Mouse (Mus musculus) left cerebral cortex, adult 2 months (tissue): Measurements from ENCODE around the gene Sdk1. TPM values are rescaled to one million over a fixed set of nuclear protein-coding genes. Genes with fewer than 3 reads are reported as not detected.
A peak's percentile ranks its signal among the peaks of the same experiment; 100 is the strongest.

Experiments used
- DNase-seq, 2 experiments: peaks; one replicate each; pipeline ENCODE4 v3.0.0; 2021 to 2022; ENCODE audit warnings: low spot score in 2 of 2, mixed read lengths in 1 of 2; ENCODE audit errors: extremely low spot score in 1 of 2
- H3K27ac ChIP-seq: fragments of 200-600 bp; 2 replicates; pipeline ENCODE4 v1.8.1; 2022
- H3K4me3 ChIP-seq: fragments of 200-600 bp; 2 replicates; pipeline ENCODE4 v1.8.1; 2022
- CTCF ChIP-seq: fragments of 200-600 bp; IDR thresholded peaks from 2 replicates; pipeline ENCODE4 v1.8.1; 2022; ENCODE audit warnings: antibody characterized with exemption, mild to moderate bottlenecking, moderate library complexity
- intact Hi-C: fragments of 180-260 bp; cut with DNase I; formaldehyde crosslinking; loops from one replicate; pipeline ENCODE4 v1.15.1; 2025
- long read RNA-seq, 2 experiments: library from polyadenylated mRNA; stranded (forward); transcript quantifications; one replicate each; pipeline ENCODE4 v2.0.0; 2021; ENCODE audit warnings: borderline mapping rate in 2 of 2
- total RNA-seq, 2 experiments: library from RNA; stranded (reverse); gene quantifications; 2 replicates each; pipeline ENCODE4 v1.2.3; 2021

The Sdk1 gene
- 1 to 10 TPM; 9.4 to 9.9 TPM for total RNA-seq
- long read RNA-seq, experiment 1, partial matches to known transcripts: 4 of 5 reads
- long read RNA-seq, experiment 1, other reads (novel, unspliced or antisense): 1 of 5 reads
- long read RNA-seq, experiment 2, partial matches to known transcripts: 3 of 6 reads
- long read RNA-seq, experiment 2, other reads (novel, unspliced or antisense): 3 of 6 reads

DNA sequence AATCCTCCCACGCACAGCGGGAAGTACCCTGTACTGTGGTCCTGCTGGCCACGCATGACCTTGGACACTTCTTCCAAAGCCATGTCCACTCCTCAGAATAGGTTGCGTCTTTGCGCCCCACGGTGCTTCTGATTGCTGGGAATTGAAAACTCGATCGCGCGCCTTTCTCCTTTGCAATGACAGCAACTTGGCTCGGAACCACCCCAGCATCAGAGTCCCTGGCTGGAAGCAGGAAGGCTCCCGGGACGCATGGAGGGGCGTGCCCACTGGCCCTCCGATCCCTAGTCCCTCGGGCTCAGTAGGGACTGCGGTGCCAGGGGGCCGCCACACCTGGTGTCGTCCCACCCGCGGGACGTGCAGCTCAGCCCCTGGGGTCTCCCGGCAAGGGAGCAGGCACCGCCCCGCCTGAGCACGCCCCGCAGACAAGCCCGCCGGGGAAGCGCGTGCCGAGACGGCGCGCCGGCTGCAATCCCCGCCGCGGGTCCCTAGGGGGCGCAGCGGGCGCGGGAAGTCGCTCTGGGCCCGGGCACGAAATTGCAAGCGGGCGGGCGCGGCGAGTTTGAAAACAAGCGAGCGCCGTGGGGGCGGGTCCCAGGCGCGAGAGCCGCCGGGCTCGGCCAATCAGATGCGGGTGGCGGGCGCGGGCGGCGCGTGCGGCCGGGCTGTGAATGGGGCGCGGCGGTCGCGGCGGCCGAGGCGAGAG, at the start of gene Sdk1:
Gene Sdk1 (plus strand): TSS at position 650 of the 703 bp plus-strand sequence.
- DNase-seq: peak; percentile 93 to 94
- H3K4me3 ChIP-seq: peak within 1 kb of the TSS; percentile 59
- peak; percentile 87 for TF ChIP-seq CTCF
- no peak within 1 kb of the TSS for H3K27ac ChIP-seq
- intact Hi-C loops: loop anchor here (2.0 kb wide), 2 partner anchors 124 to 1078 kb away; no protein-coding TSS in a partner anchor

DNA sequence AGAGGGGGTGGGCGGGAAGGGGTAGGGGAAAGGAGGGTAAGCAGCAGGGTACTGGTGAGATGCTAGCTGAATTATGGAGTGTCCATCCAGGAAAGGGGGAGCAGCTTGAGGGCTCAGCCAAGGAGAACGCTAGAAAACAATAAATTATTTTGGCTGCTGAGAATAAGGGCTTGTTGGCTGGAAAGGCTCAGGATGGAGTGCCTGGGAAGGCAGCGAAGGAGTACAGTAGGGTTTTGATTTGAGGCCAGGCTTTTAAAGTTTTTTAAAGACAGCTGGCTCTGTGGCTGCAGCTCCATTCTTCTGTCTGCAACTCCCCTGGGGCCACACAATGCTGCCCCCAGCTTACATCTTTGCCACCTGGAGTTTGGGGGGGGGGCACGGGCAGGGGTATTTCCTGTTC, 44.0 kb upstream of the Sdk1 start:
- no peak for TF ChIP-seq CTCF
- intact Hi-C loops: no loop called here

DNA sequence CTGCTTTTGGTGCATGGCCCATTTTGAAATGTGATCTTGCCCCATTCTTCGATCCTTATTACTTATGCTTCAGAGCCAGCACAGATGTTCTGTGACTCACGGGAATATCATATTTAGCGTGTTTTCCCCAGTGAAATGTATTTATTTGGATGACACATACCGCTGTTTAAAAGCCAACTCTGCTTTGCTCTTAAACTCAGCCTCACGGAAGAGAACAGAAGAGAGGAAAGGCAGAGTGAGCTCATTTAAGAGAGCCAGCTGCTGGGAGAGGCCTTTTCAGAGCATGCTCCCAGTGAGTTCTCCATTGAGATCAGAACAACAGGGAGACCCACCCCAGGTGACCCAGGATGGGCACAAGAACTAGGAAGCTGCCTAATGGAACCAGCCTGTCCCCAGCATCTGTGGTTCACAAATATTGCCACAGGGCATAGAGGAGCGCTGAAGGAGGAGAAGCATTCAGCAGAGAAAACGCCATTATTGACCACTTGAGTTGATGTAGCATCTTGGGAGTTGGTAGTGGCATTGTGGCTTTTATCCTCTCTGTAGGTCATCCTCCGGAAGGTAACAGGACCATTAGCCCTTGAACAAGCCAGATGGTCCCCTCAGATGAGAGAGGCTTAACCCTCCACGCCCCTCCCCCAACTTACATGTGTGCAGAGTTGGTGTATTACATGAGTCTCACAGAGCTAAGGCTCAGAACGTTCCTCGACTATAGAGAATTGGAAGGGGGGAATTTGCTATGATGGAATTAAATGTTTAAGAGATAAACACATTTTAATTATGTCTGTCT, 38.8 kb upstream of the Sdk1 start:
- intact Hi-C loops: no loop called here
- Histone ChIP-seq H3K4me3 (no peak overlapping the region), H3K27ac (no peak overlapping the region)
- TF ChIP-seq CTCF: no peak
- DNase-seq: no peak

More for the DNA sequence above, 44.0 kb upstream of the Sdk1 start:
- no peak overlapping the region for H3K4me3 ChIP-seq
- no peak for DNase-seq
- no peak overlapping the region for H3K27ac ChIP-seq

DNA sequence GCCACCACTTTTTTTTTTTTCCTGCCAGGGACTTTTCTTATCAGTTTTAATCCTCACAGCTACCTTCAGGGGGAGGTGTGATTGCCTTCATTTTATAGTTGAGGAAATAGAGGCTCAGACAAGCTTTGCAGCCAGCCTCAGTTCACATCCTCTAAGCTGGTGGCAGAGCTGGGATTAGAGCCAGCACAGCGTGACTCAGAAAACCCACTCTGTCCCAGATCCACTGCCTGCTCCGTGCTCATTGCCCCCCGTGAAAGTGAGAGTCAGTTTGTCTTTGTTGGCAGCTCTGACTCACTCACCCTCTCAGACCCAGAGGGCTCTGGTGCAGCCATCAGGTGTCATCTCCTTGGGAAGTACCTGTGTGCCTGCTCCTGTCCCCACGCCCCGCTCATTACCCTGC, 34.2 kb upstream of the Sdk1 start:
- peak; percentile 38 to 63 for DNase-seq
- no peak; the same call in 1 of the 2 replicates for TF ChIP-seq CTCF
- Histone ChIP-seq H3K27ac (no peak overlapping the region), H3K4me3 (no peak overlapping the region)
- intact Hi-C loops: loop anchor here (1.0 kb wide), 1 partner anchor 91 kb away; no protein-coding TSS in a partner anchor

DNA sequence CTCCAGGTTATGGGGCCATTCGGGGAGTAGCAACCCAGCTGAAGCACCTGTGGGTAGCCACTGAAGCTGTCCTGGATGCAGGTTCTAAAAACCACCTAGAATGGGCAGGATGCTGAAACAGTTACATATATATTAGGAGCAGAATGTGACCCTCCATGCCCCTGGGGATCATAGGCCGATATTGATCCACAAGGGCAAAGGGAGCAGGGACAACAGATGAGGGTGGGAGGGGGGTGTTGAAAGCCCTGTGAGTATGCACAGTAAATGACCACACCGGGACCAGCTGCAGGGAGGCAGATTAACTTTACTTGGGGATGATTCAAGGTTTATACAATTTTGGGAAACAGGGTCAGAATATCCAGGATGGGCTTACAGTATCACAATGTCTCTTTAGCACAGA, 16.0 kb upstream of the Sdk1 start:
- Histone ChIP-seq H3K4me3 (no peak overlapping the region), H3K27ac (no peak overlapping the region)
- DNase-seq: no peak
- no peak for TF ChIP-seq CTCF
- intact Hi-C loops: no loop called here

DNA sequence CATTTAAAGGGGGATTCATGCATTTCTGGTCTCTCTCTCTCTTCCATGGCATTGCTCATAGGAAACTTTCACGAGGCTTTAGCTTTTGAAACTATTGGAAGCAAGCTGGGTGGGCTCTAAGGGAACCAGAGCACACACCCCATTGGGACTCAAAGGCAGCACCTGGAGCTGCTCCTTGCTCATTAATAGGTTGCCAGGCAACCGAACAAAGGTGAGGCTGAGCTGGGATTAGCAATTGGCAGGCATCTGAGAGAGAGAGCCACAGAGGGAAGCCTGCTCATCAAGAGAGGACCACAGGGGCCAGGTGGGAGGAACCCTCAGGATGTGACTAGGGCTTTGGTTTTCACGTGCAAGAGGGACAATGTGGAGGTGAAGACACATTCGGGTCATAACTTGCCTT, 7.0 kb upstream of the Sdk1 start:
- Histone ChIP-seq H3K27ac (no peak overlapping the region), H3K4me3 (no peak overlapping the region)
- DNase-seq: no peak
- no peak for TF ChIP-seq CTCF
- intact Hi-C loops: no loop called here

DNA sequence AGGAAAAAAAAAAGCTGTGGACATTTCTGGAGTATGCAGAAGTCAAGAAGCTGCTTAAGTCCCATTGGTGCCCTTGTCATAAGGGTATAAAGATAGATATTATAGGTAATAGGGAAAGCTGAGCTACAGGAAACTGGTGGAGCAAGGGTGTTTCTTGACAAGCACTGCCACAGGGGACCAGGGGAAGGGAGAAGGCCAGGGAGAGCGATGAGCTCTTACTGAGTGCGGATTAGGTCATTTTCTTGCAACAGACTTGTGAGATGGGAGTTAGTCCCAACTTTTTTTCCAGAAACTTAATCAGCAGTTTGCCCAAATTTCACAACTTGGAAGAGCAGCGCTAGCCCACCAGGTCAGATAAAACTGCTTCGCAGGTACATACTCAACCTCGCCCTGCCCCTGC, 1.9 kb upstream of the Sdk1 start:
- no peak overlapping the region for H3K27ac ChIP-seq
- TF ChIP-seq CTCF: no peak
- no peak for DNase-seq
- intact Hi-C loops: no loop called here
- no peak overlapping the region for H3K4me3 ChIP-seq

DNA sequence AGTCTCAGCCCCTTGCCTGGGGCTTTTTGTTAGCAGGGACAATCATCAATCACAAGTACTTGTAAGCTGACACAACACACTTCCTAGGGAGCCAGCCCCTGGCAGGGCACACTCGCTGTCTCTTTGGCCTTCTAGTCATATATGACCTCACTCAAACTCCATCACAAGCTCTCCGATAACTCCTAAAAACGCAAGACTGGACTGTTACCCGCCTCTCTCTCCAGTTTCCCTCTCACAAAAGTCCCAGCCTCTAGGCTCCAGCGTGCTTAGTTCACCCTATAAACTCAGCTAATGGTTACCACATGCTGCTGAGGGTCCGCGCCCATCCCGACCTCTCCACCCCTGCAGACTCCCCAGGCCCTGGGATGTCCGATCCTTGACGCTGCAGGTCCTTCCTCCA, 849 bp upstream of the Sdk1 start:
- intact Hi-C loops: loop anchor here (2.0 kb wide), 2 partner anchors 124 to 1078 kb away; no protein-coding TSS in a partner anchor
- peak overlapping the region; percentile 54 for H3K4me3 ChIP-seq
- no peak overlapping the region for H3K27ac ChIP-seq
- DNase-seq: no peak
- no peak for TF ChIP-seq CTCF

DNA sequence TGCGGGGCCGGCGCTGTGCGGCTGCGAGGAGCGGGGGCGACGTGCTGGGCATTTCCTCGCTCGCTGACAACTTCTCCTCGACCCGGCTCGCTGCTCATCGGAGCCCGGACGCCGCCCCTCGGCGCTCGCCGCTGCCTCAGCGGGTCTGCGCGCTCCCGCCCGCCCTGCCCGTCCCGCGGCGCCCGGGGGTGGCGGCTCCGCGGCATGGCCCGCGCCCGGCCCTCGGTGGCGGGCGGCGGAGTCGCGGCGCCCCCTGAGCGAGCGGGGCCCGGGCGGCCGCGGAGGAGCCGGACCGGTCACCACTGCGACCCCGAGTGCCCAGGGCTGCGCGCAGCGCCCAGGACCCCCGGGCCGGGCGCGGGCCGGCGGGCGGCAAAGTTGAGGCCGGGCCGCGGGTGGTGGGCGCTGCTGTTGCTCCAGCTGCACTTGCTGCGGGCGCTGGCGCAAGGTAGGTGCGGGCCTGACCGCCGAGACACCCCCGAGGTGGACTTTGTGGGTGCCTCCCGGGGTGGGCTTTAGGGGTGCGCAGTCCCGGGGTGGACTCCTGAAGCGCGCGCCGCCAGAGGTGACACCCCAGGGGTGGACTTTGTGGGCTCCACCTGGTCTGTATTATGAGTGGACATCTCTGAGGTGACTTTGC, 475 bp downstream of the Sdk1 start:
- Histone ChIP-seq H3K27ac (no peak overlapping the region), H3K4me3 (peak overlapping the region; percentile 59)
- no peak for DNase-seq
- intact Hi-C loops: loop anchor here (2.0 kb wide), 2 partner anchors 125 to 1077 kb away; no protein-coding TSS in a partner anchor
- no peak for TF ChIP-seq CTCF

DNA sequence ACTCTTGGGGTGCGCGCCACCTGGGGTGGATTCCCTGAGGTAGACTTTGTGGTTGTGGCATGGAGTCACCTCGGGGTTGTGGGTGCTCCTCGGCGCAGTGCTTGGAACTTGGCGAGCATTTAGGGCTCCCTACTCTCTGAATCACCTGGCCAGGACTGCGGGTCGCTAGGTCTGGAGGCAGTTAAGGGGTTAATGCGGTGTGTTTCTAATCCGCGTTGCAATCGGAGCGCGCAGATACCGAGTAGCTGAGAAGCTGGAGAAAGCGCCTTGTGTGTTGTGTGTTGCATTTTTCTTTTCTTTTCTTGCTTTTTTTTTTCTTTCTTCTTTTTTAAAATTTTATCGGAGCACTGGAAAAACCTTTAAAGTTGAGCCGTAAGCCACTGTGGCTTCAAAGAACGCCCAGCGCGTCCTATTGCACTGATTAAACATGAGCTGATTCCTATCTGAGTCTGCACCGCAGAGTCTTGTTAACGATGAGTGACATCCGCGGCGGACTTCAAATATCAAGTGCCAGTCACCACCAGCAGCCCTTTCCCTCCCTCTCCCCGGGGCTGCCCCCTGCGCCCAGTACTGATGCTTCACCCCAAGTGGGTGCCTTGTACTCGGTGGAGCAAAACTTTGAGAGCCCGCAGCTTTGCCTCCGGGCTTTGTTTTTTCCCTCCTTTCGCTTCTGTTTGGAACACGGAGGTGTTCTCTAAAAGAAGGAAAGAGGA, 2.1 kb downstream of the Sdk1 start:
- peak in 1 of 2 experiments; percentile 14 for DNase-seq
- Histone ChIP-seq H3K4me3 (peak overlapping the region; percentile 38), H3K27ac (no peak overlapping the region)
- TF ChIP-seq CTCF: no peak
- intact Hi-C loops: no loop called here

DNA sequence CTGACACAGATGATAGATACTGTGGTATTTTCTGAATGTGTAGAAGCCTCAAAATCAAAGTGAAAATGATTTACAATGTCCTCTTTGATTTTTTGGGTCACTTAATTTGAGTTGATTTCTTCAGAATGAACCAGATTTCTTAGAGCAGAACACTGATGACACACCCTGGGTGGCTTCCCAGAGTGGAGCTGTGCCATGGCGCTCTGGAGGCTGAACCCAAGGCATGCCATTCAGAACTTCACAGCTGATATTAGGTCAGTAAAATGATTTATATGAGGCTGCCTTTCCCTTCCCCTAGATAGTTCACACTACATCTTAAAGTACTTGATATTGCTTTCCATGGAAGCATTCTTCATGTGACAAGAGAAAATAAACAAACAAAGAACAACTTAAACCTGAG, 23.0 kb downstream of the Sdk1 start:
- Histone ChIP-seq H3K4me3 (no peak overlapping the region), H3K27ac (no peak overlapping the region)
- intact Hi-C loops: no loop called here
- TF ChIP-seq CTCF: no peak
- no peak for DNase-seq
